Mouse (Mus musculus): Measurements from ENCODE around the gene L1cam. TPM values are rescaled to one million over a fixed set of nuclear protein-coding genes. Genes with fewer than 3 reads are reported as not detected.
A peak's percentile ranks its signal among the peaks of the same experiment; 100 is the strongest.

The L1cam gene
- total RNA-seq, 2 experiments from 2014 or later: 2.8 to 4.5 TPM

GRCm38 (mm10) chrX:73880194-73881035, 15.5 kb downstream of the L1cam start:
- DNase-seq: peak; percentile 9 to 16
- intact Hi-C loops (cut with DNase I): no loop called here

- intact Hi-C loops (cut with DNase I): no loop called here
- no peak for DNase-seq
These were observed 18.9 kb downstream of the L1cam start for GRCm38 (mm10) chrX:73877014-73877413.

GRCm38 (mm10) chrX:73875881-73876280, 20.0 kb downstream of the L1cam start:
- intact Hi-C loops (cut with DNase I): no loop called here
- DNase-seq: no peak

GRCm38 (mm10) chrX:73871956-73872355, 23.9 kb downstream of the L1cam start:
- intact Hi-C loops (cut with DNase I): no loop called here
- no peak for DNase-seq

GRCm38 (mm10) chrX:73871474-73871873, 24.4 kb downstream of the L1cam start:
- intact Hi-C loops (cut with DNase I): no loop called here
- DNase-seq: no peak

- intact Hi-C loops (cut with DNase I): no loop called here
- peak in 1 of 2 experiments; percentile 38 for DNase-seq
These were observed 26.6 kb downstream of the L1cam start for GRCm38 (mm10) chrX:73869334-73869733.

GRCm38 (mm10) chrX:73867852-73868251, 28.1 kb downstream of the L1cam start:
- no peak for DNase-seq
- intact Hi-C loops (cut with DNase I): no loop called here

GRCm38 (mm10) chrX:73867256-73867655, 28.6 kb downstream of the L1cam start:
- DNase-seq: no peak
- intact Hi-C loops (cut with DNase I): no loop called here

- no peak for DNase-seq
- intact Hi-C loops (cut with DNase I): no loop called here
These were observed 31.2 kb downstream of the L1cam start for GRCm38 (mm10) chrX:73864692-73865091.

GRCm38 (mm10) chrX:73855087-73855408, 40.9 kb downstream of the L1cam start:
- no peak for DNase-seq
- intact Hi-C loops (cut with DNase I): no loop called here

GRCm38 (mm10) chrX:73854326-73855086, 41.4 kb downstream of the L1cam start:
- DNase-seq: no peak
- intact Hi-C loops (cut with DNase I): no loop called here

- no peak for DNase-seq
- intact Hi-C loops (cut with DNase I): no loop called here
These were observed 59.2 kb downstream of the L1cam start for GRCm38 (mm10) chrX:73836691-73837090.

- DNase-seq: no peak
- intact Hi-C loops (cut with DNase I): no loop called here
These were observed 60.2 kb downstream of the L1cam start for GRCm38 (mm10) chrX:73835731-73836130.

- DNase-seq: peak; percentile 24 to 32
- intact Hi-C loops (cut with DNase I): no loop called here
These were observed 71.4 kb downstream of the L1cam start, which contains the start of gene Pdzd4 for GRCm38 (mm10) chrX:73824185-73825151. Gene Pdzd4, minus strand, starts transcription at chrX:73824969.

- intact Hi-C loops (cut with DNase I): no loop called here
- no peak for DNase-seq
These were observed 72.2 kb downstream of the L1cam start for GRCm38 (mm10) chrX:73823747-73824146.

- no peak for DNase-seq
- intact Hi-C loops (cut with DNase I): no loop called here
These were observed 79.2 kb downstream of the L1cam start for GRCm38 (mm10) chrX:73816596-73817314.

GRCm38 (mm10) chrX:73815072-73815471, 80.8 kb downstream of the L1cam start:
- intact Hi-C loops (cut with DNase I): no loop called here
- no peak for DNase-seq

GRCm38 (mm10) chrX:73805814-73806213, 90.1 kb downstream of the L1cam start:
- DNase-seq: no peak
- intact Hi-C loops (cut with DNase I): no loop called here

Measured in heart, postnatal 36 days (tissue).